Mouse (Mus musculus) brain, embryonic 14.5 days (tissue): Measurements from ENCODE around the gene Pigv.

ENCODE experiments used
- CTCF ChIP-seq: fragments of 200-500 bp; IDR thresholded peaks from 2 replicates; pipeline ENCODE4 v1.5.1; 2012; ENCODE audit warnings: inconsistent platforms, mild to moderate bottlenecking, moderate library complexity, borderline replicate concordance; ENCODE audit not compliant: insufficient read depth, insufficient read length; ENCODE audit errors: extremely low read depth
- POLR2A ChIP-seq: fragments of 200-500 bp; IDR thresholded peaks from 2 replicates; pipeline ENCODE4 v1.6.1; 2012; ENCODE audit warnings: mild to moderate bottlenecking, inconsistent platforms, borderline replicate concordance; ENCODE audit not compliant: poor library complexity, insufficient read depth, insufficient read length, severe bottlenecking; ENCODE audit errors: extremely low read depth

- TF ChIP-seq CTCF (no peak), POLR2A (no peak)
These were observed 19.7 kb downstream of the Pigv start for GRCm38 (mm10) chr4:133652746-133653145.
